Mouse (Mus musculus) ES-Bruce4 (cell line): Measurements from ENCODE around the gene Fuca2.

Experiments used
- CTCF ChIP-seq: IDR thresholded peaks from one replicate; pipeline ENCODE4 v1.8.1; 2011; ENCODE audit warnings: low read depth, low read length
- EP300 ChIP-seq: IDR thresholded peaks from 2 replicates; pipeline ENCODE4 v1.6.1; 2011; ENCODE audit warnings: low read depth, low read length; ENCODE audit not compliant: insufficient read depth
- POLR2A ChIP-seq: IDR thresholded peaks from one replicate; pipeline ENCODE4 v1.8.1; 2011; ENCODE audit warnings: low read length; ENCODE audit not compliant: insufficient read depth

GRCm38 (mm10) chr10:13466925-13467324, 32.4 kb upstream of the Fuca2 start:
- TF ChIP-seq POLR2A (no peak), CTCF (no peak), EP300 (no peak)
